8 mouse cellular contexts compared by ENCODE assay signal in the genomic region with DNA sequence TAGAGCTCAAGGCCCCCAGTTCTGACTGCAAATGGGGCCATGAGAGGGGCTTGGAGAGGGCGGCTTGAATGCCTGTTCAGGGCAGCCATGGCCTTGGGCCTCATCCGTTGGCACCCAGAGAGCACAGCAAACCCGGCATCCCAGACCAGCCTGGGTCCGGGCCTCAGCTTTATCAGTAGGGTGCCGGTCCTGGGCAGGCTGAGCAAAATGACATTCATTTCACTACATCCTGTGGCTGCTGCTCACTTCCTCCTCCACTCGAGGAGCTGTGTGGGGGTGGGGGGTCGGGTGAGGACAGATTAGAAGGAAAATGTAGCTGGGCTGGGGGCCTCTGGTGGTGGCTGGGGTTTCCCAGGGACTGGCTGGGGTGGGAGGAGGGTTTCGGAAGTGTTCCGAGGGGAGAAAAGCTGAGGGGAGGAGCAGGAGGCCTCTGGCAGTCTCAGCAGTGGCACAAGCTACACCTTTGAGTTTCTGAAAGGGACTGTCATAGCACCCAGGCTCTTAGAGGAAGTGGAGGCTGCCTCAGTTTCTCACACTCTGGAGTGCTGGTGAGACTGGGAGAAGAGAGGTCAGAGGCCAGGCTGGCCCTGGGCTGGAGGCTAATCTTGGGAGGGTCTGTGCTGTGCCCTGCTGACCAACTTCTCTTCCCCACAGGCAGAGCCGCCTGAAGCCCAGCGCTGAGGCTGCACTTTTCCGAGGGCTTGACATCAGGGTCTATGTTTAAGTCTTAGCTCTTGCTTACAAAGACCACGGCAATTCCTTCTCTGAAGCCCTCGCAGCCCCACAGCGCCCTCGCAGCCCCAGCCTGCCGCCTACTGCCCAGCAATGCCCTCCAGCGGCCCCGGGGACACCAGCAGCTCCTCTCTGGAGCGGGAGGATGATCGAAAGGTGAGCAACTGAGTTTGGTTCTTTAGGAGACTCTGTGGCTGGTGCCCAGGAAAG. TPM values are rescaled to one million over a fixed set of nuclear protein-coding genes. Genes with fewer than 3 reads are reported as not detected.
DNase-seq lines count a peak whose midpoint lies in the region; ATAC-seq and TF ChIP-seq lines count a peak whose summit lies in the region.

No protein-coding gene starts in this region.

- TF ChIP-seq CTCF in embryonic fibroblast, embryonic 13.5 days (IDR thresholded peaks at IDR 0.05; ENCODE audit: borderline replicate concordance, insufficient read depth, low read length): peak; percentile 47; the same call in 1 of the 2 replicates
- TF ChIP-seq CTCF in olfactory bulb, adult 2 months (IDR thresholded peaks at IDR 0.05; ENCODE audit: insufficient read depth, low read depth, low read length): peak; percentile 61

- H3K27me3 ChIP-seq in hindbrain, embryonic 15.5 days: no peaks in the 10 kb centered on the region
- H3K27me3 ChIP-seq in lung, embryonic 15.5 days: no peaks in the 10 kb centered on the region

- 0 out of 2 replicates have a peak overlapping the region, but pooled peaks have one; percentile 22 for H3K9ac ChIP-seq in ES-E14 (ENCODE audit: insufficient read depth, low read depth, low read length, poor library complexity, severe bottlenecking)
- no peak overlapping the region for H3K9ac ChIP-seq in hindbrain, embryonic 15.5 days
- H3K9ac ChIP-seq in lung, embryonic 15.5 days: peak overlapping the region; percentile 33

- H3K4me3 ChIP-seq in ES-E14 (ENCODE audit: insufficient read depth in 1 of 2, low read depth in 1 of 2, low read length in 2 of 2, poor library complexity in 1 of 2, severe bottlenecking in 1 of 2): peak overlapping the region in 1 of 2 experiments; percentile 28; a peak in 1 of 4 replicates
- no peak overlapping the region for H3K4me3 ChIP-seq in embryonic fibroblast, embryonic 13.5 days (ENCODE audit: insufficient read depth, low read length)
- 0 out of 2 replicates have a peak overlapping the region, but pooled peaks have one; percentile 5 for H3K4me3 ChIP-seq in hindbrain, embryonic 15.5 days
- peak overlapping the region; percentile 18 for H3K4me3 ChIP-seq in lung, embryonic 15.5 days
- H3K4me3 ChIP-seq in olfactory bulb, adult 2 months (ENCODE audit: insufficient read depth, low read depth, low read length): peak overlapping the region; percentile 21

- in situ Hi-C loops in ES-E14 (cut with MboI; ENCODE audit: low sequenced_read_pairs in 2 of 2, unreplicated experiment in 2 of 2): no loop called here

- no peaks in the 10 kb centered on the region; the same call in 1 of the 2 replicates for H3K36me3 ChIP-seq in ES-E14 (ENCODE audit: control insufficient read depth, insufficient read depth, low read length, poor library complexity, severe bottlenecking)
- H3K36me3 ChIP-seq in hindbrain, embryonic 15.5 days: peaks cover 29% of the 10 kb centered on the region
- peaks cover 40% of the 10 kb centered on the region for H3K36me3 ChIP-seq in lung, embryonic 15.5 days

- DNase-seq in cerebellum, postnatal 14 days: peak; percentile 52 to 66
- no peak for DNase-seq in cerebellum, adult 11-12 months
- no peak for DNase-seq in ES-E14 (ENCODE audit: low read depth, low spot score)
- DNase-seq in urinary bladder, postnatal 25 days (ENCODE audit: low spot score): no peak

- 17% methylated on average over 21 of the region's 21 CpGs for WGBS in hindbrain, embryonic 15.5 days
- 9% methylated on average over 21 of the region's 21 CpGs for WGBS in lung, embryonic 15.5 days
- WGBS in olfactory bulb, adult 2 months: 11% methylated on average over 21 of the region's 21 CpGs

- H3K4me1 ChIP-seq in ES-E14 (ENCODE audit: control insufficient read depth in 2 of 2, insufficient read depth in 2 of 2, low read length in 2 of 2, poor library complexity in 1 of 2): peaks cover 0 to 19% of the 10 kb centered on the region in 2 experiments; a peak in 2 of 4 replicates
- H3K4me1 ChIP-seq in embryonic fibroblast, embryonic 13.5 days (ENCODE audit: control insufficient read depth, insufficient read depth, low read length): peaks cover 5% of the 10 kb centered on the region; the same call in 1 of the 2 replicates
- peaks cover 35% of the 10 kb centered on the region for H3K4me1 ChIP-seq in hindbrain, embryonic 15.5 days (replicated peaks)
- peaks cover 42% of the 10 kb centered on the region for H3K4me1 ChIP-seq in lung, embryonic 15.5 days
- H3K4me1 ChIP-seq in olfactory bulb, adult 2 months (ENCODE audit: control insufficient read depth, insufficient read depth, low read length): peaks cover 73% of the 10 kb centered on the region

- no peak overlapping the region for H3K27ac ChIP-seq in ES-E14 (ENCODE audit: insufficient read depth, low read depth, low read length, poor library complexity, severe bottlenecking)
- H3K27ac ChIP-seq in embryonic fibroblast, embryonic 13.5 days (ENCODE audit: insufficient read depth, low read length): no peak overlapping the region
- peak overlapping the region; percentile 78 for H3K27ac ChIP-seq in hindbrain, embryonic 15.5 days (replicated peaks)
- H3K27ac ChIP-seq in lung, embryonic 15.5 days: peak overlapping the region; percentile 91
- peak overlapping the region; percentile 65 for H3K27ac ChIP-seq in olfactory bulb, adult 2 months (ENCODE audit: insufficient read depth, low read depth, low read length)

- peak; percentile 57 for ATAC-seq in hindbrain, embryonic 15.5 days (ENCODE audit: low FRiP score, low read depth)
- peak; percentile 53 for ATAC-seq in lung, embryonic 15.5 days (ENCODE audit: borderline replicate concordance, extremely low read depth, low FRiP score, low TSS enrichment)

- no peak for TF ChIP-seq POLR2A in embryonic fibroblast, embryonic 13.5 days (IDR thresholded peaks at IDR 0.05; ENCODE audit: low read depth, low read length)
- TF ChIP-seq POLR2A in olfactory bulb, adult 2 months (IDR thresholded peaks at IDR 0.05; ENCODE audit: insufficient read depth, low read depth, low read length): no peak

- H3K9me3 ChIP-seq in ES-E14 (ENCODE audit: control insufficient read depth, insufficient read depth, low read depth, low read length): no peaks in the 10 kb centered on the region
- no peaks in the 10 kb centered on the region for H3K9me3 ChIP-seq in hindbrain, embryonic 15.5 days
- H3K9me3 ChIP-seq in lung, embryonic 15.5 days: no peaks in the 10 kb centered on the region

- H3K4me2 ChIP-seq in hindbrain, embryonic 15.5 days: peak overlapping the region; percentile 42
- H3K4me2 ChIP-seq in lung, embryonic 15.5 days: peak overlapping the region; percentile 54

TF ChIP-seq in ES-E14, 5 proteins besides CTCF, POLR2A, EP300 and RAD21:
- TF ChIP-seq ZC3H11A (IDR thresholded peaks at IDR 0.05; ENCODE audit: borderline replicate concordance, low read depth, low read length) (no peak), ZNF384 (IDR thresholded peaks at IDR 0.05; ENCODE audit: low read depth, low read length) (no peak), HCFC1 (IDR thresholded peaks at IDR 0.05; ENCODE audit: borderline replicate concordance, insufficient read depth, low read length) (no peak), CHD2 (IDR thresholded peaks at IDR 0.05; ENCODE audit: low read depth, low read length) (no peak), MAFK (IDR thresholded peaks at IDR 0.05; ENCODE audit: insufficient read depth, low read depth, low read length) (no peak)
TF ChIP-seq in ES-E14: peak in this region for 0.

RNA-seq across cellular contexts. Expression of a gene that starts 28.8 kb away (rescaled TPM):
- 77.0 and 90.9 TPM in 2 replicates for total RNA-seq in ES-E14 (2012; rRNA removed)
- 21.6 and 27.0 TPM in 2 replicates for polyA plus RNA-seq in embryonic fibroblast, embryonic 13.5 days (2011; ENCODE audit: insufficient read length, low read depth, missing spikeins)
- polyA plus RNA-seq in hindbrain, embryonic 15.5 days (2015; fragmentation: Nextera tagmentation; extraction: Ambion mirVana): 109 and 144 TPM in 2 replicates
- polyA plus RNA-seq in lung, embryonic 15.5 days (2015; fragmentation: Nextera tagmentation; extraction: Ambion mirVana): 144 and 151 TPM in 2 replicates
- polyA plus RNA-seq in olfactory bulb, adult 2 months (2012; ENCODE audit: insufficient read depth, insufficient read length, low replicate concordance, missing spikeins): not detected in 2 replicates

Comparison
In these comparisons a context has a peak if more than half of its experiments do, and no peak if none do; other contexts are left out.
1. DNase-seq: peak in cerebellum, postnatal 14 days (2 of 2); none in cerebellum, adult 11-12 months (single experiment), ES-E14 (single experiment) and urinary bladder, postnatal 25 days (single experiment).
2. H3K27ac ChIP-seq: peak in hindbrain, embryonic 15.5 days (single experiment), lung, embryonic 15.5 days (single experiment) and olfactory bulb, adult 2 months (single experiment); none in ES-E14 (single experiment) and embryonic fibroblast, embryonic 13.5 days (single experiment).